Mouse (Mus musculus) bone marrow macrophage, adult 2 months (primary cell): Measurements from ENCODE around the gene Lmtk2.

Experiments
- CTCF ChIP-seq: IDR thresholded peaks from 2 replicates; pipeline ENCODE4 v1.5.1; 2012; ENCODE audit warnings: low read depth, mild to moderate bottlenecking, low read length, moderate library complexity
- POLR2A ChIP-seq: IDR thresholded peaks from 2 replicates; pipeline ENCODE4 v1.6.1; 2012; ENCODE audit warnings: mild to moderate bottlenecking, low read depth, low read length, borderline replicate concordance

DNA sequence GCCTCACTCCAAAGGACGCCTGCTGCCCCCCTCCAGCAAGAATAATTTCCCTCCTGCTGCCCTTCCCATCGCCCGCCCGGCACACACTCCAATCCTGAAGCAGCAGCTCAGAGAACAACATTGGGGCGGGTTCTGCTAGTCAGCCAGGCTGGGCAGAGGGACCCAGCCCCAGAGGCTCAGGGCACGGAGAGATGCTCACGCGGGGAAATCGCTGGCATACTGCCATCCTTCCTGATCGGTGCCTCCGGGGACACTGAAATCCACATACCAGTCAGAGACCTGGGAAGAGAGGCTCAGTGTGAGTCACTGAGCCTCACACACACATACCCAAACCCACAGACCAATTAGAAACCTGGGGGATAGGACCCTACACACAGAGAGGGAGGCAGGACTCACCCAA is 100.4 kb downstream of the Lmtk2 start:
- no peak for TF ChIP-seq CTCF
- TF ChIP-seq POLR2A, result no peak
